Mouse (Mus musculus): ENCODE measurements around the gene D630039A03Rik.

DNA sequence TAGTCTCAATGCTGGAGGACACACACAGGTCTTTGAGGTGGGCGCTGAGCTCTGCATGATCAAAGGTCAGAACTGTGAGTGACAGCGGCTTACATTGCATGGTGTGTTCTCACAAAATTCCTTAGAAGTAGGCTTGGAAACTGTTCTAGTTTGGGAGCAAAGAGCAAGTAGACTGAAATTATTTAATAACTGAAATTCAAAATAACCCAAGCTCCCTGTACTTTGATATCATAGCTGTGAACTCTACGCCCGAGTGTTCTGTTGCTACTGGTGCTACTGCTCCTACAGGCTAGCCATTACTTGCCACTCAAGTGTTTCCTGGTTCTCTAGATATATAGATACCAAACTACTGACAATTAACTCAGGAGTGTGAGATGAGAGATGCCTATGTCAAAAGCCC is 49.4 kb upstream of the D630039A03Rik start:
- TF ChIP-seq ZC3H11A (IDR thresholded peaks at IDR 0.05; ENCODE audit: borderline replicate concordance, low read depth, low read length), result no peak
- TF ChIP-seq MAFK (IDR thresholded peaks at IDR 0.05; ENCODE audit: insufficient read depth, low read depth, low read length), result no peak
